Mouse (Mus musculus): ENCODE results near the gene Myo5c. TPM values are rescaled to one million over a fixed set of nuclear protein-coding genes. Genes with fewer than 3 reads are reported as not detected.

Gene Myo5c
- total RNA-seq (2021) = 1 to 10 TPM; 2.5 to 3.7 TPM
- 0.38 and 1.4 TPM in 2 replicates for polyA plus RNA-seq (2012; rRNA removed)
- long read RNA-seq = 0 reads

- peak; percentile 59 for DNase-seq
Observed at GRCm38 (mm10) chr9:75231841-75232746, at the start of gene Myo5c. Gene Myo5c (plus strand): TSS chr9:75232020.

- DNase-seq = no peak
Observed at GRCm38 (mm10) chr9:75187646-75188260, 44.1 kb upstream of the Myo5c start.

- no peak for DNase-seq
Observed at GRCm38 (mm10) chr9:75193858-75194257, 38.0 kb upstream of the Myo5c start.

GRCm38 (mm10) chr9:75196335-75196734 is 35.5 kb upstream of the Myo5c start:
- peak; percentile 83 for DNase-seq

- peak; percentile 59 for DNase-seq
Observed at GRCm38 (mm10) chr9:75197297-75197696, 34.5 kb upstream of the Myo5c start.

- peak; percentile 56 for DNase-seq
Observed at GRCm38 (mm10) chr9:75201506-75201905, 30.3 kb upstream of the Myo5c start.

GRCm38 (mm10) chr9:75202036-75202435 is 29.8 kb upstream of the Myo5c start:
- no peak for DNase-seq

- no peak for DNase-seq
Observed at GRCm38 (mm10) chr9:75209246-75209645, 22.6 kb upstream of the Myo5c start.

GRCm38 (mm10) chr9:75210269-75210668 is 21.6 kb upstream of the Myo5c start:
- DNase-seq = no peak

GRCm38 (mm10) chr9:75214743-75215413 is 16.9 kb upstream of the Myo5c start:
- DNase-seq = no peak

GRCm38 (mm10) chr9:75219942-75220341 is 11.9 kb upstream of the Myo5c start:
- no peak for DNase-seq

GRCm38 (mm10) chr9:75221420-75222287 is 10.2 kb upstream of the Myo5c start:
- DNase-seq = peak; percentile 86

GRCm38 (mm10) chr9:75232860-75233259 is 1.0 kb downstream of the Myo5c start:
- no peak for DNase-seq

- DNase-seq = peak; percentile 53
Observed at GRCm38 (mm10) chr9:75234271-75234741, 2.5 kb downstream of the Myo5c start.

- DNase-seq = no peak
Observed at GRCm38 (mm10) chr9:75234983-75235627, 3.3 kb downstream of the Myo5c start.

GRCm38 (mm10) chr9:75235696-75236095 is 3.9 kb downstream of the Myo5c start:
- DNase-seq = no peak

- DNase-seq = no peak
Observed at GRCm38 (mm10) chr9:75236416-75237308, 4.8 kb downstream of the Myo5c start.

GRCm38 (mm10) chr9:75238179-75238578 is 6.4 kb downstream of the Myo5c start:
- no peak for DNase-seq

- no peak for DNase-seq
Observed at GRCm38 (mm10) chr9:75243052-75243451, 11.2 kb downstream of the Myo5c start.

Data from adrenal gland, adult 2 months (tissue).